Mouse (Mus musculus): ENCODE measurements around the gene Smyd4.

GRCm38 (mm10) chr11:75406104-75406503, 57.9 kb downstream of the Smyd4 start:
- TF ChIP-seq CTCF (IDR thresholded peaks at IDR 0.05; ENCODE audit: extremely low read depth, insufficient read depth, low read length) (no peak), POLR2A (IDR thresholded peaks at IDR 0.05; ENCODE audit: extremely low read depth, insufficient read depth, low read length) (no peak)

Data from cortical plate, adult 2 months (tissue).